Mouse (Mus musculus) liver, embryonic 18 days (tissue): ENCODE results near the gene Frmd6. TPM values are rescaled to one million over a fixed set of nuclear protein-coding genes. Genes with fewer than 3 reads are reported as not detected.

ENCODE experiments used
- polyA plus RNA-seq: library from polyadenylated mRNA; depleted of rRNA; stranded (reverse); fragments of >200 nt; gene quantifications from 2 replicates; pipeline ENCODE4 v1.2.3, GENCODE M21; 2012; rRNA removed

Gene Frmd6
- polyA plus RNA-seq = 2.2 and 2.3 TPM in 2 replicates

DNA sequence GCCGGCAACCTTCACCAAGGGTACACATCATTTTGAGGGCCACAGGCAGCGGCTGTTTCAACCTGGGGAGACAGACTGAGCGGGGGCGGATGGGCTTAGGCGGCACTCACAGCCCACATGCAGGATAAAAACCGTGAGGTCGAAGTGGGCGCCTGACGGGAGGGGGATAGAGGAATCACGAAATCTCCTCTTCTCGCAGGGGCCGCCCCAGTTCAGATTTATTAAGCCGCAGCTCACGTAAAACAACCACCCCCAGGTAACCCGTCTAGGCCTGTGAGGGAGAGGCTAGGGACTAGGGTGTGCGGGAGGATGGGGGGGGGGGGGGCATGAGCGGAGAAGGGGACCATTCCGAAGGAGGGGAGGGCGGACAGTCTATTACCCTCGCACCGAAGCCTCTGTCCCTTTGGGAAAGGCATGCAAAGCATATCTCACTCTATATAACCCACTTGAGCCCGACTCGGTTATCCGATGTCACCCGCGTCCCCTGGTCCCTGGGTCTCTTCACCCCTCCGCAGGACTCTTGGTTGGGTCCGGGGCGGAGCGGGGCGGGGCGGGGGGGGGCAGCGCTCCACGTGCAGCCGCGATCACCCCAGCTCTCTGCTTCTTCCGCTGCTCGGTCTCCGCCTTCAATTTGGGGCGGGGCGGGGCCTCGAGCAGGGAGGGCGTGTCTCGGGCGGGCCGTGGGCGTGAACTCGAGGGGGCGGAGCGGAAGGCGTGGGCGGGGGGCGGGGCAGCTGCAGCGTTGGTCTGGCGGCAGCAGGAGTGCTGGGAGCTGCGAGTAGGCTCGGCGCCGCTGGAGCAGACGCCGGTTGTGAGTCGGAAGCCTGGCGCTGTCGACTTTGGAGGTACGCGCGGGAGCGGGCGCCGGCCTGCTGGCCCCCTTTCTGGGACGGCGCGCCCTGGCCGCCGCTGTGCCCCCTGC is at the start of gene Frmd6:
Frmd6 (plus strand) TSS at position 786 of the 922 bp plus-strand sequence.

DNA sequence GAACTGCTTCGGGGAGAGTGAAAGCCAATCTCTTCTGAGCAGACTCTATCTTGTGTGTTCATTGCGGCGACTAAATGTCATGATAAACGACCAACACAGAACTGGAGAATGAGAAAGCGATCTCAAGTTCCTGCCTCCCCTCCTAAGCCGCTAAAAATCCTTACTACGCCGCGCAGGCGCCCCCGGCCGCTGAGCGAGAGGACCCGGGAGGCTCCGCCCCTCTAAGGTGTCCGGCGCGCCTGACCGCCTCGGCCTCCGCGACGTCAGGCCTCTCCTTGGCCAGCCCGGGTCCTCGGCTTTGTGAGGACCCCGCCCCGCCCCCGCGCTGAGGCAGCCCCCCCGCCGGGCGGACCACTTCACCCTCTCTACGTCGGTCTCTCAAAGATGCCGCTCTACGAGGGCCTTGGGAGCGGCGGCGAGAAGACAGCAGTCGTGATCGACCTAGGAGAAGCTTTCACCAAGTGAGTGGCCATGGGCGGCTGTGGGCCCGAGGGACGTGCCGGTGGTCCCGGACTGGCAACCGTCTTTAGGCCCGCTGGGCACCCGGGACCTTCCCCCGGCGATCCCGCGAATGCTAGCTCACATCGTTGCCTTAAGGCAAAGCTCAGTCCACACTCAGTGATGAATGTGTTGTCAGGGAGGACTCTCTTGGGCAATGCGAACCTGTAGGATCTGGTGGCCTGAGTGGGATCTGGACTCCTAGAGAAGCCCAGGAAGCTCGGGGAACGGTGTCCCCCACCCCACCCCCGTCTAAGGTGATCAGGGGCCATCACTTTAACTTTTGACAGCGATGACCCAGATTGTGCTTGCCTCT is 112.5 kb downstream of the Frmd6 start, which contains the start of gene Actr10:
Actr10 (plus strand) TSS at position 287 of the 814 bp plus-strand sequence.

Other genes with a start within 250 kb of the Frmd6 start
- 25.5 and 25.6 TPM in 2 replicates for gene Actr10, start 112.3 kb downstream of the Frmd6 start, polyA plus RNA-seq
- 112 and 128 TPM in 2 replicates for gene Psma3, start 149.1 kb downstream of the Frmd6 start, polyA plus RNA-seq
- gene Arid4a, start 190.5 kb downstream of the Frmd6 start, polyA plus RNA-seq = 4.2 and 4.8 TPM in 2 replicates